Mouse (Mus musculus) hindbrain, embryonic 16.5 days (tissue): Measurements from ENCODE around the gene Slc27a1. TPM values are rescaled to one million over a fixed set of nuclear protein-coding genes. Genes with fewer than 3 reads are reported as not detected.

Experiments
- ATAC-seq: fragments of 200-750 bp; cut with Nextera tagmentation; 2 replicates; pipeline ENCODE4 v1.8.0; 2017; ENCODE audit warnings: moderate TSS enrichment, moderate library complexity
- H3K27ac ChIP-seq: fragments of 300-500 bp; sonication (generic); 2 replicates; pipeline ENCODE4 v1.5.1; 2014; ENCODE audit warnings: low read depth, mild to moderate bottlenecking, control low read depth, low read length, moderate library complexity
- H3K27me3 ChIP-seq: fragments of 300-500 bp; sonication (generic); replicated peaks from 2 replicates; pipeline ENCODE4 v1.6.1; 2014; ENCODE audit warnings: low read length; ENCODE audit not compliant: control insufficient read depth, insufficient read depth
- H3K36me3 ChIP-seq: fragments of 300-500 bp; sonication (generic); 2 replicates; pipeline ENCODE4 v1.6.1; 2014; ENCODE audit warnings: mild to moderate bottlenecking, low read length, moderate library complexity, mixed read lengths; ENCODE audit not compliant: control insufficient read depth, insufficient read depth
- H3K4me1 ChIP-seq: fragments of 300-500 bp; sonication (generic); 2 replicates; pipeline ENCODE4 v1.6.1; 2014; ENCODE audit warnings: low read depth, low read length; ENCODE audit not compliant: control insufficient read depth, insufficient read depth
- H3K4me2 ChIP-seq: fragments of 300-500 bp; sonication (generic); 2 replicates; pipeline ENCODE4 v1.6.1; 2014; ENCODE audit warnings: mild to moderate bottlenecking, low read length, control low read depth, moderate library complexity
- H3K4me3 ChIP-seq: fragments of 300-500 bp; sonication (generic); 2 replicates; pipeline ENCODE4 v1.5.1; 2014; ENCODE audit warnings: mild to moderate bottlenecking, low read length, control low read depth, moderate library complexity
- H3K9ac ChIP-seq: fragments of 300-500 bp; sonication (generic); 2 replicates; pipeline ENCODE4 v1.6.1; 2014; ENCODE audit warnings: low read depth, mild to moderate bottlenecking, control low read depth, low read length, moderate library complexity
- H3K9me3 ChIP-seq: fragments of 300-500 bp; sonication (generic); 2 replicates; pipeline ENCODE4 v1.6.1; 2014; ENCODE audit warnings: mild to moderate bottlenecking, low read length, moderate library complexity; ENCODE audit not compliant: control insufficient read depth
- WGBS: fragments of 180-500 bp; shearing (Covaris S2); extraction: QIAGEN DNeasy Blood & Tissue Kit; methylation state at CpG from one replicate; pipeline ENCODE4 v1.1.7; 2014; 5-methylcytosine and 5-hydroxymethylcytosine counted together
- polyA plus RNA-seq: library from polyadenylated mRNA; unstranded; fragments of >200 nt; fragmentation: Nextera tagmentation; extraction: Ambion mirVana; gene quantifications from 2 replicates; pipeline ENCODE4 v1.2.1, GENCODE M21; 2015

Gene Slc27a1
- polyA plus RNA-seq, 1 experiment from 2014 or later: 107 TPM

- no peaks in the 10 kb centered on the region for H3K27me3 ChIP-seq
- no peak overlapping the region for H3K4me2 ChIP-seq
- ATAC-seq: no peak
Measured at GRCm38 (mm10) chr8:71625088-71625487, 56.4 kb downstream of the Slc27a1 start.

GRCm38 (mm10) chr8:71626753-71627152, 58.1 kb downstream of the Slc27a1 start:
- no peaks in the 10 kb centered on the region for H3K9me3 ChIP-seq
- no peaks in the 10 kb centered on the region for H3K27me3 ChIP-seq
- peaks cover 13% of the 10 kb centered on the region for H3K4me1 ChIP-seq
- no peak overlapping the region for H3K9ac ChIP-seq
- ATAC-seq: no peak
- no peak overlapping the region for H3K27ac ChIP-seq
- H3K4me2 ChIP-seq: no peak overlapping the region
- H3K4me3 ChIP-seq: no peak overlapping the region
- 90% methylated on average over 9 of the region's 9 CpGs for WGBS
- peaks cover 29% of the 10 kb centered on the region for H3K36me3 ChIP-seq

More at GRCm38 (mm10) chr8:71625088-71625487, 56.4 kb downstream of the Slc27a1 start:
- Histone ChIP-seq H3K27ac (no peak overlapping the region), H3K4me1 (peaks cover 12% of the 10 kb centered on the region), H3K9ac (no peak overlapping the region), H3K4me3 (no peak overlapping the region), H3K36me3 (peaks cover 41% of the 10 kb centered on the region), H3K9me3 (no peaks in the 10 kb centered on the region)
- 50% methylated on average over 1 of the region's 1 CpGs for WGBS

GRCm38 (mm10) chr8:71627265-71628099, 58.8 kb downstream of the Slc27a1 start:
- Histone ChIP-seq H3K9ac (no peak overlapping the region; the same call in 1 of the 2 replicates), H3K27ac (peak overlapping the region; percentile 59), H3K4me3 (no peak overlapping the region), H3K36me3 (peaks cover 23% of the 10 kb centered on the region), H3K4me1 (peaks cover 13% of the 10 kb centered on the region), H3K27me3 (peaks cover under 1% of the 10 kb centered on the region; the same call in 1 of the 2 replicates), H3K9me3 (no peaks in the 10 kb centered on the region), H3K4me2 (no peak overlapping the region)
- no peak for ATAC-seq
- WGBS: 49% methylated on average over 9 of the region's 9 CpGs

GRCm38 (mm10) chr8:71628396-71629095, 59.9 kb downstream of the Slc27a1 start:
- peak overlapping the region; percentile 98 for H3K4me2 ChIP-seq
- H3K9ac ChIP-seq: peak overlapping the region; percentile 76
- peaks cover 13% of the 10 kb centered on the region for H3K4me1 ChIP-seq
- WGBS: 7% methylated on average over 16 of the region's 16 CpGs
- no peak for ATAC-seq
- peak overlapping the region; percentile 87 for H3K27ac ChIP-seq
- H3K9me3 ChIP-seq: no peaks in the 10 kb centered on the region
- peaks cover 2% of the 10 kb centered on the region; the same call in 1 of the 2 replicates for H3K27me3 ChIP-seq
- H3K4me3 ChIP-seq: peak overlapping the region; percentile 51
- H3K36me3 ChIP-seq: peaks cover 20% of the 10 kb centered on the region

GRCm38 (mm10) chr8:71629096-71629697, 60.5 kb downstream of the Slc27a1 start:
- Histone ChIP-seq H3K36me3 (peaks cover 14% of the 10 kb centered on the region), H3K4me1 (peaks cover 14% of the 10 kb centered on the region), H3K9ac (peak overlapping the region; percentile 76), H3K4me3 (peak overlapping the region; percentile 51), H3K9me3 (no peaks in the 10 kb centered on the region), H3K27me3 (peaks cover 2% of the 10 kb centered on the region; the same call in 1 of the 2 replicates), H3K27ac (peak overlapping the region; percentile 87), H3K4me2 (peak overlapping the region; percentile 98)
- under 1% methylated on average over 52 of the region's 55 CpGs for WGBS
- ATAC-seq: peak; percentile 91

- H3K9me3 ChIP-seq: no peaks in the 10 kb centered on the region
- peak; percentile 16 for ATAC-seq
- H3K4me3 ChIP-seq: peak overlapping the region; percentile 51
- peak overlapping the region; percentile 98 for H3K4me2 ChIP-seq
- H3K27ac ChIP-seq: peak overlapping the region; percentile 87
- peaks cover 2% of the 10 kb centered on the region; the same call in 1 of the 2 replicates for H3K27me3 ChIP-seq
- H3K4me1 ChIP-seq: peaks cover 17% of the 10 kb centered on the region
- peak overlapping the region; percentile 76 for H3K9ac ChIP-seq
- H3K36me3 ChIP-seq: peaks cover 10% of the 10 kb centered on the region
- WGBS: 4% methylated on average over 25 of the region's 25 CpGs
Measured at GRCm38 (mm10) chr8:71629781-71630212, 61.1 kb downstream of the Slc27a1 start.

- peaks cover 17% of the 10 kb centered on the region for H3K4me1 ChIP-seq
- no peaks in the 10 kb centered on the region for H3K9me3 ChIP-seq
- peaks cover 11% of the 10 kb centered on the region for H3K36me3 ChIP-seq
- no peak for ATAC-seq
- 88% methylated on average over 6 of the region's 6 CpGs for WGBS
- no peak overlapping the region for H3K27ac ChIP-seq
- H3K4me2 ChIP-seq: no peak overlapping the region
- no peak overlapping the region for H3K9ac ChIP-seq
- no peak overlapping the region for H3K4me3 ChIP-seq
- peaks cover 2% of the 10 kb centered on the region; the same call in 1 of the 2 replicates for H3K27me3 ChIP-seq
Measured at GRCm38 (mm10) chr8:71630761-71631160, 62.1 kb downstream of the Slc27a1 start.

- Histone ChIP-seq H3K27ac (no peak overlapping the region), H3K4me3 (no peak overlapping the region), H3K4me1 (peaks cover 17% of the 10 kb centered on the region), H3K36me3 (peaks cover 11% of the 10 kb centered on the region), H3K9ac (no peak overlapping the region), H3K9me3 (no peaks in the 10 kb centered on the region), H3K27me3 (peaks cover 2% of the 10 kb centered on the region), H3K4me2 (no peak overlapping the region)
- no peak for ATAC-seq
- WGBS: 62% methylated on average over 2 of the region's 2 CpGs
Measured at GRCm38 (mm10) chr8:71631897-71632296, 63.2 kb downstream of the Slc27a1 start.
